Mouse (Mus musculus) olfactory bulb, adult 2 months (tissue): ENCODE data around the gene Cyp1a2.

Experiments used
- CTCF ChIP-seq: fragments of 200-500 bp; IDR thresholded peaks from 2 replicates; pipeline ENCODE4 v1.5.1; 2012; ENCODE audit warnings: low read depth, mild to moderate bottlenecking, low read length, moderate library complexity; ENCODE audit not compliant: insufficient read depth
- POLR2A ChIP-seq: fragments of 200-500 bp; IDR thresholded peaks from 2 replicates; pipeline ENCODE4 v1.6.1; 2012; ENCODE audit warnings: mild to moderate bottlenecking, low read depth, low read length, moderate library complexity; ENCODE audit not compliant: insufficient read depth

DNA sequence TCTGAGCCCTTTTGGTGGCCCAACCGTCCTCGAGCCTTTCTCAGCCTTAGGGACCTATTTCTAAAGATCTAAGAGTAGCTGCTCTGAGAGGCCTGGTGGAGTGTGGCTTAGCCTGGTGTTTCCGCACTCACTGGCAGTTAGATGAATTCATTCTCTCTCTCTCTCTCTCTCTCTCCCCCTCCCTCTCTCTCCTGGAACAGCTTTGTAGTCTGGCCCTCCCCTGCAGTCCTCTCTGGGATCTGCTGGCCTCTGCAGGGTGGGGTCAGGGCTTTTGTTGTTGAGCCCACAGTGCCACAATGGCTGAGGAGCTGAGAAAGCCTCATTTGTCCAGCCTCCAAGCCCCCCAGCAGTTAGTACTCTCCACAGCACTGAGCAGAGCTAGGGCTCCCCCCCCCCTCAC is 30.6 kb downstream of the Cyp1a2 start:
- TF ChIP-seq POLR2A (no peak), CTCF (no peak)
